Mouse (Mus musculus) hindbrain, postnatal 0 days (tissue): ENCODE measurements around the gene Wdr13. TPM values are rescaled to one million over a fixed set of nuclear protein-coding genes. Genes with fewer than 3 reads are reported as not detected.

Experiments
- ATAC-seq: fragments of 200-750 bp; cut with Nextera tagmentation; 2 replicates; pipeline ENCODE4 v1.8.0; 2017; ENCODE audit warnings: mild to moderate bottlenecking, moderate TSS enrichment, moderate library complexity
- DNase-seq: peaks from one replicate; pipeline ENCODE4 v3.0.0-alpha.2; 2015; ENCODE audit warnings: low spot score
- H3K27ac ChIP-seq: fragments of 300-500 bp; sonication (generic); 2 replicates; pipeline ENCODE4 v1.5.1; 2014; ENCODE audit warnings: mild to moderate bottlenecking
- H3K27me3 ChIP-seq: fragments of 300-500 bp; sonication (generic); 2 replicates; pipeline ENCODE4 v1.6.1; 2014; ENCODE audit warnings: low read length, mixed read lengths; ENCODE audit not compliant: insufficient read depth
- H3K36me3 ChIP-seq: fragments of 300-500 bp; sonication (generic); 2 replicates; pipeline ENCODE4 v1.6.1; 2014; ENCODE audit warnings: low read length, mixed read lengths; ENCODE audit not compliant: insufficient read depth
- H3K4me1 ChIP-seq: fragments of 300-500 bp; sonication (generic); 2 replicates; pipeline ENCODE4 v1.6.1; 2014; ENCODE audit warnings: antibody characterized with exemption, low read length, mixed read lengths; ENCODE audit not compliant: insufficient read depth
- H3K4me2 ChIP-seq: fragments of 300-500 bp; sonication (generic); 2 replicates; pipeline ENCODE4 v1.6.1; 2014; ENCODE audit warnings: low read depth, mild to moderate bottlenecking, low read length, moderate library complexity, mixed read lengths
- H3K4me3 ChIP-seq: fragments of 300-500 bp; sonication (generic); 2 replicates; pipeline ENCODE4 v1.5.1; 2014; ENCODE audit warnings: low read length
- H3K9ac ChIP-seq: fragments of 300-500 bp; sonication (generic); replicated peaks from 2 replicates; pipeline ENCODE4 v1.6.1; 2014; ENCODE audit warnings: mild to moderate bottlenecking, low read length, moderate library complexity, mixed read lengths
- H3K9me3 ChIP-seq: fragments of 300-500 bp; sonication (generic); 2 replicates; pipeline ENCODE4 v1.6.1; 2016; ENCODE audit warnings: low read length, mixed read lengths
- CTCF ChIP-seq: IDR thresholded peaks from 2 replicates; pipeline ENCODE4 v1.5.1; 2016; ENCODE audit warnings: antibody characterized with exemption, control low read depth, low read depth
- WGBS: fragments of 180-500 bp; shearing (Covaris S2); extraction: QIAGEN DNeasy Blood & Tissue Kit; methylation state at CpG from one replicate; pipeline ENCODE4 v1.1.7; 2014; 5-methylcytosine and 5-hydroxymethylcytosine counted together
- polyA plus RNA-seq: library from polyadenylated mRNA; unstranded; fragments of >200 nt; fragmentation: Nextera tagmentation; extraction: Ambion mirVana; gene quantifications from 2 replicates; pipeline ENCODE4 v1.2.1, GENCODE M21; 2015
- total RNA-seq: library from RNA; depleted of rRNA; stranded (reverse); fragments of >200 nt; gene quantifications from 2 replicates; pipeline ENCODE4 v1.2.3, GENCODE M21; 2014

Gene Wdr13
- total and polyA plus RNA-seq, 2 experiments from 2014 or later, result 55.1 to 377 TPM

- ATAC-seq (no peak), DNase-seq (no peak)
- Histone ChIP-seq H3K4me2 (no peak overlapping the region), H3K9me3 (no peaks in the 10 kb centered on the region), H3K27ac (no peak overlapping the region), H3K4me3 (no peak overlapping the region), H3K4me1 (no peaks in the 10 kb centered on the region), H3K36me3 (no peaks in the 10 kb centered on the region; the same call in 1 of the 2 replicates), H3K27me3 (no peaks in the 10 kb centered on the region), H3K9ac (no peak overlapping the region)
- WGBS, result 71% methylated on average over 3 of the region's 3 CpGs
- no peak for TF ChIP-seq CTCF
Observed at GRCm38 (mm10) chrX:8141058-8141457, 8.4 kb upstream of the Wdr13 start.

- ATAC-seq, result no peak
- H3K36me3 ChIP-seq, result no peaks in the 10 kb centered on the region; the same call in 1 of the 2 replicates
- H3K4me3 ChIP-seq, result no peak overlapping the region
- TF ChIP-seq CTCF, result no peak
- no peaks in the 10 kb centered on the region for H3K4me1 ChIP-seq
- 90% methylated on average over 2 of the region's 2 CpGs for WGBS
- no peak overlapping the region for H3K9ac ChIP-seq
- no peaks in the 10 kb centered on the region for H3K9me3 ChIP-seq
- no peak overlapping the region for H3K27ac ChIP-seq
- no peak overlapping the region for H3K4me2 ChIP-seq
- no peaks in the 10 kb centered on the region for H3K27me3 ChIP-seq
- DNase-seq, result no peak
Observed at GRCm38 (mm10) chrX:8140446-8140845, 7.8 kb upstream of the Wdr13 start.

GRCm38 (mm10) chrX:8139480-8139879, 6.8 kb upstream of the Wdr13 start:
- H3K4me2 ChIP-seq, result no peak overlapping the region
- no peak for DNase-seq
- ATAC-seq, result no peak
- H3K27me3 ChIP-seq, result no peaks in the 10 kb centered on the region
- H3K9ac ChIP-seq, result no peak overlapping the region
- no peaks in the 10 kb centered on the region for H3K9me3 ChIP-seq
- H3K4me1 ChIP-seq, result no peaks in the 10 kb centered on the region
- 45% methylated on average over 1 of the region's 1 CpGs for WGBS
- H3K4me3 ChIP-seq, result no peak overlapping the region
- 0 out of 2 replicates have a peak, but pooled peaks have one; percentile 2 for TF ChIP-seq CTCF
- H3K36me3 ChIP-seq, result no peaks in the 10 kb centered on the region; the same call in 1 of the 2 replicates
- no peak overlapping the region for H3K27ac ChIP-seq

GRCm38 (mm10) chrX:8135886-8136285, 3.2 kb upstream of the Wdr13 start:
- 54% methylated on average over 2 of the region's 2 CpGs for WGBS
- no peaks in the 10 kb centered on the region for H3K9me3 ChIP-seq
- no peak for TF ChIP-seq CTCF
- no peaks in the 10 kb centered on the region for H3K36me3 ChIP-seq
- DNase-seq, result no peak
- no peak overlapping the region for H3K4me2 ChIP-seq
- no peak for ATAC-seq
- H3K9ac ChIP-seq, result no peak overlapping the region
- H3K27me3 ChIP-seq, result no peaks in the 10 kb centered on the region
- H3K4me1 ChIP-seq, result no peaks in the 10 kb centered on the region
- no peak overlapping the region for H3K27ac ChIP-seq
- H3K4me3 ChIP-seq, result no peak overlapping the region

- no peaks in the 10 kb centered on the region for H3K27me3 ChIP-seq
- H3K9ac ChIP-seq, result no peak overlapping the region
- no peaks in the 10 kb centered on the region for H3K9me3 ChIP-seq
- no peak for TF ChIP-seq CTCF
- H3K27ac ChIP-seq, result 0 out of 2 replicates have a peak overlapping the region, but pooled peaks have one; percentile 94
- H3K36me3 ChIP-seq, result no peaks in the 10 kb centered on the region
- H3K4me2 ChIP-seq, result peak overlapping the region; percentile 55
- WGBS, result 90% methylated on average over 17 of the region's 17 CpGs
- H3K4me1 ChIP-seq, result no peaks in the 10 kb centered on the region
- peak overlapping the region; percentile 51 for H3K4me3 ChIP-seq
- DNase-seq (no peak), ATAC-seq (no peak)
Observed at GRCm38 (mm10) chrX:8131393-8131792, 1.3 kb downstream of the Wdr13 start.

DNA sequence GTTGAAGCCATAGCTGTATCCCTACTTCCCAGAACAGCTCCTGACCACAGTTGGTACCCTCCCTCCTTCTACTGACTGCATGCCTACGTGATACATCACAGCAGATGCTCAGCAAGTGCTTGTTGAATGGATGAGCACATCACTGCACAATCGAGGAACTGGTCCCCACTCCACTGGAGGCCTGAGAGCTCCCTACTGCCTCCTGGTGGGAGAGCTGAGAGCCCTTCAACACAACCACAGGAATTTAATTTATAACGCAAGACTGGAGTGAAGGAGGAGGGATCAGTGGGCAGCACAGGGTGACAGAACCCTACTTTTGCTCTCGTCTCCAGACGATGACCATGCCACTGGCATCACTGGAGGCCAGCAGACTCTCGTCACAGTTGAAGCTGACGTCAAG, 7.5 kb downstream of the Wdr13 start:
- Histone ChIP-seq H3K36me3 (0 out of 2 replicates have a peak, but pooled peaks cover 7% of the 10 kb centered on the region), H3K27ac (no peak overlapping the region), H3K9me3 (no peaks in the 10 kb centered on the region), H3K27me3 (no peaks in the 10 kb centered on the region), H3K4me2 (no peak overlapping the region), H3K4me3 (no peak overlapping the region), H3K9ac (no peak overlapping the region), H3K4me1 (no peaks in the 10 kb centered on the region)
- ATAC-seq (no peak), DNase-seq (no peak)
- TF ChIP-seq CTCF, result 0 out of 2 replicates have a peak, but pooled peaks have one; percentile 20
- WGBS, result 85% methylated on average over 7 of the region's 7 CpGs

GRCm38 (mm10) chrX:8123821-8124470, 8.7 kb downstream of the Wdr13 start:
- Histone ChIP-seq H3K9ac (no peak overlapping the region), H3K36me3 (0 out of 2 replicates have a peak, but pooled peaks cover 7% of the 10 kb centered on the region)
- no peak for TF ChIP-seq CTCF

More at GRCm38 (mm10) chrX:8123821-8124470, 8.7 kb downstream of the Wdr13 start:
- no peak for DNase-seq
- Histone ChIP-seq H3K4me3 (no peak overlapping the region), H3K27me3 (no peaks in the 10 kb centered on the region), H3K4me2 (no peak overlapping the region), H3K4me1 (no peaks in the 10 kb centered on the region), H3K9me3 (no peaks in the 10 kb centered on the region), H3K27ac (no peak overlapping the region)
- 81% methylated on average over 6 of the region's 6 CpGs for WGBS
- no peak for ATAC-seq
